In the genomic region with DNA sequence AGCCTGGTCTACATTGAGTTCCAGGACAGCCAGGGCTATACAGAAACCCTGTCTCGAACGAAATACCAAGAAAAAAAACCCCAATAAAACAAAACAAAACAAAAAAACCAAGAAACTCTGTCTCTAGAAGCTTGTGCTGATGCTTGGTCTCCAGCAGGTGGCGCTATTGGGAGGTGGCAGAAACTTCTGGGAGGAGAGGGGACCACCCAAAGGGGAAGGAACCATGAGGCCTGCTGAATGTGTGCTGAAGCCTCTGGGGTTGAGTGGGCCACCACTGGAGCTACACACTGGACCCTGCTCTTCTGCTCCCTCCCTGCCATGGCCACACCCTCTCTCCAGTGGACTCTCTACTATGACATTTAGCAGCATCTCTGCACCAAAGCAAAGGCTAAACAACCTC, we compare ENCODE assay signal across 8 mouse cellular contexts. TPM values are rescaled to one million over a fixed set of nuclear protein-coding genes. Genes with fewer than 3 reads are reported as not detected.
A peak's percentile ranks its signal among the peaks of the same experiment; 100 is the strongest.
DNase-seq lines count a peak whose midpoint lies in the region; ATAC-seq lines count a peak whose summit lies in the region.

No protein-coding gene starts in this region.

- no peak overlapping the region for H3K27ac ChIP-seq in forebrain, embryonic 14.5 days (ENCODE audit: low read depth, low read length)
- no peak overlapping the region for H3K27ac ChIP-seq in forebrain, embryonic 12.5 days
- H3K27ac ChIP-seq in liver, embryonic 12.5 days: no peak overlapping the region

- no peaks in the 10 kb centered on the region for H3K9me3 ChIP-seq in forebrain, embryonic 14.5 days (replicated peaks; ENCODE audit: control insufficient read depth, low read length)
- no peaks in the 10 kb centered on the region for H3K9me3 ChIP-seq in forebrain, embryonic 12.5 days
- no peaks in the 10 kb centered on the region for H3K9me3 ChIP-seq in liver, embryonic 12.5 days (replicated peaks)

- no peak overlapping the region for H3K9ac ChIP-seq in forebrain, embryonic 14.5 days (ENCODE audit: low read length)
- H3K9ac ChIP-seq in forebrain, embryonic 12.5 days: no peak overlapping the region
- H3K9ac ChIP-seq in liver, embryonic 12.5 days: no peak overlapping the region

- H3K4me2 ChIP-seq in forebrain, embryonic 14.5 days (ENCODE audit: low read length): no peak overlapping the region
- H3K4me2 ChIP-seq in forebrain, embryonic 12.5 days: no peak overlapping the region
- no peak overlapping the region for H3K4me2 ChIP-seq in liver, embryonic 12.5 days

- H3K36me3 ChIP-seq in forebrain, embryonic 14.5 days (ENCODE audit: control insufficient read depth, insufficient read depth, low read length): peaks cover 75% of the 10 kb centered on the region
- peaks cover 72% of the 10 kb centered on the region for H3K36me3 ChIP-seq in forebrain, embryonic 12.5 days (replicated peaks)
- H3K36me3 ChIP-seq in liver, embryonic 12.5 days: peaks cover 81% of the 10 kb centered on the region

- 28% methylated on average over 3 of the region's 3 CpGs for WGBS in forebrain, embryonic 14.5 days
- WGBS in forebrain, embryonic 12.5 days: 38% methylated on average over 3 of the region's 3 CpGs
- WGBS in liver, embryonic 12.5 days (ENCODE audit: insufficient replicate concordance): 34% methylated on average over 3 of the region's 3 CpGs

- H3K4me3 ChIP-seq in forebrain, embryonic 14.5 days (ENCODE audit: low read depth, low read length): no peak overlapping the region
- no peak overlapping the region for H3K4me3 ChIP-seq in forebrain, embryonic 12.5 days (replicated peaks)
- no peak overlapping the region for H3K4me3 ChIP-seq in liver, embryonic 12.5 days

- DNase-seq in forebrain, embryonic 14.5 days (ENCODE audit: low spot score): peak; percentile 81
- DNase-seq in liver (peak; percentile 79), R1 (ENCODE audit: low read depth, low spot score) (peak; percentile 89)
- DNase-seq in spleen, adult 12 weeks (ENCODE audit: low spot score): peak; percentile 50

- H3K4me1 ChIP-seq in forebrain, embryonic 14.5 days (ENCODE audit: control insufficient read depth, insufficient read depth, low read length): peaks cover 8% of the 10 kb centered on the region
- peaks cover 12% of the 10 kb centered on the region for H3K4me1 ChIP-seq in forebrain, embryonic 12.5 days
- peaks cover 31% of the 10 kb centered on the region for H3K4me1 ChIP-seq in liver, embryonic 12.5 days

- no peaks in the 10 kb centered on the region for H3K27me3 ChIP-seq in forebrain, embryonic 14.5 days (replicated peaks; ENCODE audit: control insufficient read depth, insufficient read depth, low read length)
- H3K27me3 ChIP-seq in forebrain, embryonic 12.5 days: no peaks in the 10 kb centered on the region
- no peaks in the 10 kb centered on the region for H3K27me3 ChIP-seq in liver, embryonic 12.5 days (replicated peaks)

- ATAC-seq in forebrain, embryonic 14.5 days: no peak
- ATAC-seq in forebrain, embryonic 12.5 days (ENCODE audit: low FRiP score): no peak
- no peak for ATAC-seq in liver, embryonic 12.5 days
- ATAC-seq in granulocyte monocyte progenitor cell, adult 5-6 weeks (replicated peaks; ENCODE audit: poor library complexity, severe bottlenecking): peak; percentile 35
- no peak for ATAC-seq in frontal cortex, adult (ENCODE audit: low TSS enrichment)

RNA-seq across cellular contexts. Expression of gene Cdk9, which starts 4.2 kb away (rescaled TPM):
- 72.9 and 75.1 TPM in 2 replicates for polyA plus RNA-seq in forebrain, embryonic 14.5 days (2014; fragmentation: Nextera tagmentation; extraction: Ambion mirVana)
- 105 and 110 TPM in 2 replicates for polyA plus RNA-seq in forebrain, embryonic 12.5 days (2016; fragmentation: Nextera tagmentation; extraction: Ambion mirVana)
- 85.3 and 86.1 TPM in 2 replicates for polyA plus RNA-seq in liver, embryonic 12.5 days (2016; fragmentation: Nextera tagmentation; extraction: Ambion mirVana)
- total RNA-seq in granulocyte monocyte progenitor cell, adult 5-6 weeks (2014; fragmentation: Nextera tagmentation): 89.5 and 102 TPM in 2 replicates
- total RNA-seq in granulocyte monocyte progenitor cell, adult 5-6 weeks (2017): 44.8 and 54.3 TPM in 2 replicates

RNA-seq across cellular contexts. Expression of gene Fpgs, which starts 4.7 kb away (rescaled TPM):
- polyA plus RNA-seq in forebrain, embryonic 14.5 days (2014; fragmentation: Nextera tagmentation; extraction: Ambion mirVana): 10.9 and 14.3 TPM in 2 replicates
- 16.4 and 19.6 TPM in 2 replicates for polyA plus RNA-seq in forebrain, embryonic 12.5 days (2016; fragmentation: Nextera tagmentation; extraction: Ambion mirVana)
- 32.8 and 35.8 TPM in 2 replicates for polyA plus RNA-seq in liver, embryonic 12.5 days (2016; fragmentation: Nextera tagmentation; extraction: Ambion mirVana)
- 24.2 and 34.0 TPM in 2 replicates for total RNA-seq in granulocyte monocyte progenitor cell, adult 5-6 weeks (2014; fragmentation: Nextera tagmentation)
- total RNA-seq in granulocyte monocyte progenitor cell, adult 5-6 weeks (2017): 19.0 and 20.7 TPM in 2 replicates

RNA-seq across cellular contexts. Expression of gene Sh2d3c, which starts 12.2 kb away (rescaled TPM):
- polyA plus RNA-seq in forebrain, embryonic 14.5 days (2014; fragmentation: Nextera tagmentation; extraction: Ambion mirVana): 25.8 and 37.4 TPM in 2 replicates
- 30.1 and 35.1 TPM in 2 replicates for polyA plus RNA-seq in forebrain, embryonic 12.5 days (2016; fragmentation: Nextera tagmentation; extraction: Ambion mirVana)
- 9.7 and 10.1 TPM in 2 replicates for polyA plus RNA-seq in liver, embryonic 12.5 days (2016; fragmentation: Nextera tagmentation; extraction: Ambion mirVana)
- 14.3 and 17.6 TPM in 2 replicates for total RNA-seq in granulocyte monocyte progenitor cell, adult 5-6 weeks (2014; fragmentation: Nextera tagmentation)
- total RNA-seq in granulocyte monocyte progenitor cell, adult 5-6 weeks (2017): 11.2 and 12.7 TPM in 2 replicates

RNA-seq across cellular contexts. Expression of gene 6330409D20Rik, which starts 32.2 kb away (rescaled TPM):
- 3.2 and 3.4 TPM in 2 replicates for polyA plus RNA-seq in forebrain, embryonic 14.5 days (2014; fragmentation: Nextera tagmentation; extraction: Ambion mirVana)
- polyA plus RNA-seq in forebrain, embryonic 12.5 days (2016; fragmentation: Nextera tagmentation; extraction: Ambion mirVana): 1.9 and 2.1 TPM in 2 replicates
- not detected in 2 replicates for polyA plus RNA-seq in liver, embryonic 12.5 days (2016; fragmentation: Nextera tagmentation; extraction: Ambion mirVana)
- total RNA-seq in granulocyte monocyte progenitor cell, adult 5-6 weeks (2014; fragmentation: Nextera tagmentation): not detected in 2 replicates
- not detected in 2 replicates for total RNA-seq in granulocyte monocyte progenitor cell, adult 5-6 weeks (2017)

RNA-seq across cellular contexts. Expression of gene Tor2a, which starts 48.4 kb away (rescaled TPM):
- polyA plus RNA-seq in forebrain, embryonic 14.5 days (2014; fragmentation: Nextera tagmentation; extraction: Ambion mirVana): 67.9 and 71.2 TPM in 2 replicates
- polyA plus RNA-seq in forebrain, embryonic 12.5 days (2016; fragmentation: Nextera tagmentation; extraction: Ambion mirVana): 53.3 and 57.0 TPM in 2 replicates
- 35.9 and 36.6 TPM in 2 replicates for polyA plus RNA-seq in liver, embryonic 12.5 days (2016; fragmentation: Nextera tagmentation; extraction: Ambion mirVana)
- total RNA-seq in granulocyte monocyte progenitor cell, adult 5-6 weeks (2014; fragmentation: Nextera tagmentation): 15.4 and 33.4 TPM in 2 replicates
- 19.0 and 28.7 TPM in 2 replicates for total RNA-seq in granulocyte monocyte progenitor cell, adult 5-6 weeks (2017)
